Mouse (Mus musculus) thymus, postnatal 4 days (tissue): ENCODE measurements around the gene Ube2z.
"Not testable (repeated sequence)": the region's sequence is repeated elsewhere in the genome, so short reads cannot be mapped to it uniquely, and the experiment has no call there.

Experiments used
- DNase-seq: peaks from one replicate; pipeline ENCODE4 v3.0.0; 2021

Gene Ube2z

DNA sequence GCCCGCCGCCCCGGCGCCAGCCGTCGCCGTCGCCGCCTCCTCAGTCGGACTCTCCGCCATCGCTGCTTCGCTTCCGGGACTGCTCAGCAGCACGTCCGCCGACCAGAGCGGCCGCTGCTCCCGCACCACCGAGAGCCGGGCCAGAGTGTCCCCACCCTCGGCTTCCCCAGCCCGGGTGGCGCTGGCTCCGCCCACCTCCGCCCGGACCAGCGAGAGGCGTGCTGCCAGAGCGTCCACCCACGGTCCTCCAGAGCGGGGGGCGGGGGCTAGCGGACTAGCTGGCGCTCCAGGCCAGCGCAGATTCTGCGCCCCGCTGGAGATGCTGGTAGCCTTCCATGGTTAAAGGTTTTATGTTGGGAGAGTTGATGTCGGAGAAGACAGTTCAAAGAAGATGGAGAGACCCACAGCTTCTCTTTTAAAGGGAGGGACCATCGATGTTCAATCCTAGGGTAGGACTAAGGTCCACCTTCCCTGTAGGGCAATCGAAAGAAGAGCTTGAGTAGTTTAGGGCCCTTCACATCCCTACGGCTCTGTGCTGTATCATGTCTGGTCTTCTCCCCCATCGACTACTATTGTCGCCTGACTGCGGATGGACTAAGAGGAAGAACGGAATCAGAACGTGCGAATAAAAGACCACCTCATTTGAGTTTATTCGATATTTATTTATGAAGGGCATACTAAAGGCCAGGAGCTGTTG is at the start of gene Ube2z:
TSS of gene Ube2z (minus strand) at position 174 of the 697 bp plus-strand sequence.
- DNase-seq: peak; percentile 98

GRCm38 (mm10) chr11:96114077-96114476 is 48.9 kb upstream of the Ube2z start:
- no peak for DNase-seq

DNA sequence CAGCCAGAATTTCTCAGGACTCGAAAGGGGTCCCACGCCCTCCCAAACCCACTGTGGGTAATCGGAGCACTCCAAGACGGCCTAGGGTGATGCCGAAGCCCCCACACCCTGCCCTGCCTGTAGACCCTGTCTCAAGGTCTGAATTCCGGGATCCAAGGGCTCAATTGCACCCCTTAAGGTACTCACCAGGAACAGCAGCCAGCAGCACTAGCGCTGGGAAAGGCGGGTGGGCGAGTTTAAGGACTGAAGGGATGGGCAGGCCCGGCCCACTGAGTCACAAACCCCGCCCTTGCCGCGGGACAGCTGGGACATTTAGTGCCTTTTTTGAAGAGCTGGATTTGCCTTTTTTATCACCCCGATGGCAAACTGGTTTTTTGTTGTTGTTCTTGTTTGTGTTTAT is 46.6 kb upstream of the Ube2z start, which contains the start of gene Calcoco2:
TSS of gene Calcoco2 (minus strand) at position 214 of the 400 bp plus-strand sequence.
- no peak for DNase-seq

GRCm38 (mm10) chr11:96110950-96111349 is 45.8 kb upstream of the Ube2z start:
- not testable (repeated sequence) for DNase-seq

DNA sequence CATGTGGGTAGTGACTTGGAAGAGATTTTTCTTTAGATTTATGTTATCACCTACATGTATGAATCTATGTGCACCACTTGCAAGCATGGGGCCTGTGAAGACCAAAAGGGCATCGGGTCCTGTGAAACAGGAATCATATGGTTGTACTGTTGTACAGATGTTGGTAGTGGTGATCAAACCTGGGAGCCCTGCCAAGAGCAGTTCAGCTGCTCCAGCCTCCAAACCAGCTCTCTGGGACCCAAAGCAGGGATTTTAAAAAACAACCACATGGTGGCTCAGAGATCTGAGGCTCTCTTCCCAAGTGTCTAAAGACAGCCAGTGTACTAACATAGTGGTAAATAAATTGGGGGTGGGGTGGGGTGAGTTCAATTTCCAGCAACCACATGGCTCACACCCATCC is 43.2 kb upstream of the Ube2z start:
- no peak for DNase-seq

- DNase-seq: peak; percentile 62
Observed at GRCm38 (mm10) chr11:96093361-96093760, 28.2 kb upstream of the Ube2z start.

- no peak for DNase-seq
Observed at GRCm38 (mm10) chr11:96092674-96093291, 27.6 kb upstream of the Ube2z start.

DNA sequence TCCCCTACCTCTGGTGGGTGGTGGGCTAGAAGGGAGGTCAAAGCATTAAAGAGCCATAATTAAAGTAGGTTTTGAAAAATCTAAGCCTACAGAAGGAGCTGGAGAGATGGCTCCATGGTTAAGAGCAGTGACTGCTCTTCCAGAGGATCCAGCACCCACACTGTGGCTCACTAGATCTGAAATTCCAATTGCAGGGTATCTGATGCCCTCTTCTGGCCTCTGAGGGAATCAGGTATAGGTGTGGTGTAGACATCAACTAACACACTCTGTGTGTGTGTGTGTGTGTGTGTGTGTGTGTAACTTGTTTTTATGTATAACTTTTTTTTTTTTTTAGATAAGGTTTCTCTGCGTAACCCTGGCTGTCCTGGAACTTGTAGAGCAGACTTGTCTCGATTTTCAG is 25.9 kb upstream of the Ube2z start:
- DNase-seq: peak; percentile 24

DNA sequence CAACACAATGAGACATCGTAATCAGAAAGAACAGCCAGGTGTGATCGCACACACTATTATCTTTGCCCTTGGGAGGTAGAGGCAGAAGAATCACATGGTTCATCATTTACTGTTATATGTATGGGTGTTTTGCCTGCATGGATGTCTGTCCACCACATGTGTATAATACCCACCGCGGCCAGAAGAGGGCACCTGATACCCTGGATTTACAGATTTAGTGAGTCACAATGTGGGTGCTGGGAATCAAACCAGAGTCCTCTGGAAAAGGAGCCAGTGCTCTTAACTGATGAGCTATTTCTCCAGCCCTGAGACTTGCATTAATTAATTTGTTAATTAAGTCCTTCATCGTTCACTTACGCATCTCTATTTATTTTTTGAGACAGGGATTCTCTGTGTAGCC is 22.8 kb upstream of the Ube2z start:
- no peak for DNase-seq

- no peak for DNase-seq
Observed at GRCm38 (mm10) chr11:96082682-96083081, 17.5 kb upstream of the Ube2z start.

DNA sequence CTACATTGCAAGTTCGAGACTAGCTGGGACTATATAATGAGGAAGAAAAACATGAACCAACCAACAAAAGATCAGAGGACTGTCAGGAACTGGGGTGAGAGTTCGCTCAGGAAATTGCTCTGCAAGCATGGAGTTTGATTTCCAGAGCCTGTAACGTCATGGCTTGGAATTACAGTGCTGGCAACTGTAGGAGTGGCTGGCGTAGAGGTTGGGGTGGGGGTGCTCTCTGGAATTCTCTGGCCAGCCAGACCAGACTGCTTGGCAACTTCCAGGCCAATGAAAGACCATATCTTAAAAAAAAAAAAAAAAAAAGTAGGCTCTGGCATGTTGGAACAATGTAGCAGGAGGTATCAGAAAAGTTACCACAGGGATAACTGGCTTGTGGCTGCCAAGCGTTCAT is 15.5 kb upstream of the Ube2z start:
- no peak for DNase-seq

DNA sequence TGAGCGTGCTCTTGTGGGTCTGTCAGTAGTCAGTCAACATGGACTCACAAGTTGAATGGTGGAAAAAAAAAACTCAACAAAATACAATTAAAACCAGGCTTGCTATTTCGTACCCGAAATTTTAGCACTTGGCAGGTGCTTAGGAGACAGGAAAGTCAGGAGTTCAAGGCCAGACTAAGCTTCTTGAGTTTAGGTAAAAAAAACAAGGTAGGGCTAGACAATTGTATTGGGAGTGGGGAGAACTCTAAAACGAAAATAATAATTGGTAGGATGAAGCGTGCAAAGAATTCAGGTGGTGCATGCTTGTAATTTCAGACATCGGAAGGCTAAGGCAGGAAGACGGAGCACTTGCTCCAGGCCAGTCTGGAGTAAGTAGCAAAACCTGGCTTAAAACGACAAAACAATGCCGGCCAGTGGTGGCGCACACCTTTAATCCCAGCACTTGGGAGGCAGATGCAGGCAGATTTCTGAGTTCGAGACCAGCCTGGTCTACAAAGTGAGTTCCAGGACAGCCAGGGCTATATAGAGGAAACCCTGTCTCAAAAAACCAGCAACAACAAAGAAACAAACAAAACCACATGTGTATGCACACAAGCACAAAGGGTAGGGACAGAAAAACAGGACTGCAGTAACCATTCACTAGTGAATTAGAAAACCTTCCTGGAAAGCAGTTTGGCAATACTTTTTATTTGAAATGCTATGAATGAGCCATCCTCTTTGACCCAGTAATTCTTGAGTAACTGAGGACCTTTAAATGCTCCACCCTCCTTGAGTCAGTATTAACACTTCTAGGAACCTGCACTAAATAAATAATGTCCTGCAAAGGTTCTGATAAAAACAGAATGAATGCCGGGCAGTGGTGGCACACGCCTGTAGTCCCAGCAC is 11.3 kb upstream of the Ube2z start:
- peak; percentile 20 for DNase-seq

DNA sequence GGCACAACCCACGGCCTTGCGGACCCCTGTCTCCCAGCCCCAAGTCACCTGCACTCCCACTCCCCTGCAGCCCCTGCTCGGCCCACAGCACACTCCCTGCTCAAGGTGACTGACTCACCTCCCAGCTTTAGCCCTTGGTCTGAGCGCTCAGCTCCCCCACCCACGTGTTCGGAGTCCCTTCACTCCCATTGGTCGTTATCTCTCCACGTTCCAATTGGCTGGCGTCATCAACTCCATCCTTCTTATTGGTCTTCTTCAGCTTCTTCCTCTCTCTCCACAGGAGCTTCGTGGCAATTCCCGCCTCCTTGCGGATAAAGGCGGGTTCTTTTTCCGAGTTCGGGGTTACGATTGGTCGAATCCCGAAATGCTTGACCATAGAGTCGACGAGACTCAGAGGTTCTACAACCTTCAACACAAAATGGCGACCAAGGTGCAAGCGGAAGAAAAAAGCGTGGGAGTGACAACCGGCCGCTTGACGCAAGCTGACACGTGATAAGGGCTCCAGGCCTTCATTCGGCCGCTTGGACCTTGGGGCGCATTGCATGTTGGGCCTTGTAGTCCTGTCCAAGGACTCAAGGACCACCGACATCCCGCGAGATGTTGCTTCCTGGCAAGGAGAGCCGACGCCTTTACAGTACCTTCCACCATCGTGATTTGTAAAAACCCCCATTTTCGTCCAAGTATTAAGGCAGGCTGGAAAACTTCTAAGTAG is 10.5 kb upstream of the Ube2z start, which contains the start of gene Atp5g1:
TSS of gene Atp5g1 (minus strand) at position 162 of the 712 bp plus-strand sequence.
- peak; percentile 92 for DNase-seq

DNA sequence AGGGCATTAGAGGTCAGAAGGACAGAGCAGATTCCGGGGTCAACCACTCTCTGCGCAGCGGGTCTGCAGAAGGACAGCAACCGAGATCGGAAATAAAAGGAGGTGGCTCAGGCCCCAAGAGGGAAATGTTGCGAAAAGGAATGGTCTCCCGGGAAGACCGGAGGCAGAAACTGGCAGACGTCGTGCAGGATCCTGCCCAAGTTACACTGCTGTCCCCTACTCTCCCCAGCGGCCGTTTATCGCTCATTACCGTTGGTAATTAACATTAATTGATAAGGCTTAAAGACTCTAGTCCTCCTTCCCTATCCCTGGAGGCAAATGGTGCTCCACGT is 10.0 kb upstream of the Ube2z start:
- DNase-seq: no peak

- no peak for DNase-seq
Observed at GRCm38 (mm10) chr11:96074351-96075176, 9.4 kb upstream of the Ube2z start.

DNA sequence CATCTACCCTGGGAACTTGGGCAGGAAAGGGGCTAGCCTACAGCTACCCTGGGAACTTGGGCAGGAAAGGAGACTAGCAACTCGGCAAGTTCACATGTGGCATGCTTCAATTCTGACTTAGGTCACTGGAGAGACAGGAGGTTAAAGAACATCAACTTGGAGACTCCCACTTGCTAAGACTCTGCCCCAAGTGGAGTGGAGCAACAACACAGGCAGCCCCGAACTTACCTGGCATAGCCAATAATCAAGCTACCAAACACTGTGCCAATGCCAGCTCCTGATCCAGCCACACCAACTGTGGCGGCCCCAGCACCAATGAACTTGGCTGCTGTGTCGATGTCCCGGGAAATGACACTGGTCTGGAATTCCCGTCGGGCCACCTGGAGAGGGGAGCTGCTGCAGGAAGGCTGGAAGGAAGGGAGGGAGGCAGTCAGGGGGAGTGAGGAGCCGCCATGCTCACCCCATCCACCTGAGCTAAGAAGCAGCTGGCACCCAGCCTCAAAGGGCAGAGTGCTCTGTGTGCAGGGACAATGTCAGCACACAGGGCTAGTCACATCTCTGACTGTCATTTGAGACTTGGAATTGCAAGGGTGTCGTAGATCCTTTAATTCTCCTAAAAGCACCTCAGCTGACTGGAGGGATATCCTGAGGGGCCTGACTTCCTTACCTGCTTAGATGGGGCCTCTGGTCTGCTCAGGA is 8.3 kb upstream of the Ube2z start:
- no peak for DNase-seq

DNA sequence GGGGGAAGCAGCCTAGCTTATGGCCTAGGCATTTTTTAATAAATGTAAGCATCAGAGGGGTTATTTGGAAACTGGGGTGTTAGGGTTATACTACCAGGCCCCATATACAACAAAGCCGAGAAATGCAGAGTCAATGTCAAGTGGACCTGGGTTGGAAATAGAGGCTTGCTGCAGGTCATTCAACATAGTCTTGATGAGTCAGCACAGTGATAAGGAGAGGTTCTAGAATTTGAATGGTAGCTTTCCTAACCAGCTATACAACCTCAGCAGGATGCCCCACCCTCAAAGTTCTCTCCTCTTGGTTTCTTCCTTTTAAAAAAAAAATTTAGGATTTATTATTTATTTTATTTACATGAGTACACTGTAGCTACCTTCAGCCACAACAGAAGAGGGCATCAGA is 5.8 kb upstream of the Ube2z start:
- no peak for DNase-seq

- no peak for DNase-seq
Observed at GRCm38 (mm10) chr11:96070353-96070752, 5.2 kb upstream of the Ube2z start.

- DNase-seq: no peak
Observed at GRCm38 (mm10) chr11:96068231-96068630, 3.0 kb upstream of the Ube2z start.

- peak; percentile 73 for DNase-seq
Observed at GRCm38 (mm10) chr11:96064521-96065214, 520 bp downstream of the Ube2z start.

DNA sequence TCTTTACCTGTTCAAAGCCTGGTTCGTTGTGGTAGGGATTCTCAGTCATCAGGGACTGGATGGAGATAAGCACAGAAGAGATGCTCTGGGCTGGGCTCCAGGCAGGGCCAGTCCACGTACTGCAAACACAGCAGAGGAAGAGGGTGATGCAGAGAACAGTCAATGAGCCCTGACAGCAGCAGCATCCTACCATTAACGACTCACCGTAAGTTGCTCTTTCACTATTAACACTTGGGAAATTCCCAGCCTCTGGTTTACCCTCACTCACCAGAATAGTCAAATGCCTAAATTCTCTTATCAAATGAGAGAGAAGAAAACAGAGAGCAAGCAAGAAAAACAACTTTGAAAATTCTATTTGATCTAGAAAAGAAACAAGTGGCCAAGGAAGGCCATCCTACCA is 6.9 kb downstream of the Ube2z start:
- no peak for DNase-seq
